Mouse (Mus musculus): ENCODE measurements around the gene Sppl2b. TPM values are rescaled to one million over a fixed set of nuclear protein-coding genes. Genes with fewer than 3 reads are reported as not detected.
"Not testable (repeated sequence)": the region's sequence is repeated elsewhere in the genome, so short reads cannot be mapped to it uniquely, and the experiment has no call there.

The Sppl2b gene
- polyA plus RNA-seq, 1 experiment, result 23.8 TPM

DNA sequence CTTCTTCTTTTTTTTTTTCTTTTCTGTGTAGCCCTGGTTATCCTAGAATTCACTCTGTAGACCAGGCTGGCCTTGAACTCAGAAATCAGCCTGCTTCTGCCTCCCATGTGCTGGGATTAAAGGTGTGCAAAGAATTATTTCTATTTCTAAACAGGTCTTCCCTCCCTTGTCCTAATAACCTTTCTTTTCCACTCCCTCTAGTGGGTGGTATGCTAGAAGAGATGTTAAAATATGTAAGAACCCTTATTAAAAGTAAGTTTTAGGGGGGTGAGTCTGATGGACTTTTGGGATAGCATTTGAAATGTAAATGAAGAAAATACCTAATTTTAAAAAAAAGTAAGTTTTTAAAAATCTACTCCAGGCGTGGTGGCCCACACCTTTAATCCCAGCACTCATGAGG lies 31.8 kb upstream of the Sppl2b start:
- no peak for TF ChIP-seq POLR2A (IDR thresholded peaks at IDR 0.05; ENCODE audit: low read depth, low read length)
- no peaks in the 10 kb centered on the region for H3K4me1 ChIP-seq (ENCODE audit: control insufficient read depth, insufficient read depth, low read length)
- no peak overlapping the region for H3K4me3 ChIP-seq (ENCODE audit: insufficient read depth, low read length)
- no peak overlapping the region for H3K27ac ChIP-seq (ENCODE audit: insufficient read depth, low read length)

DNA sequence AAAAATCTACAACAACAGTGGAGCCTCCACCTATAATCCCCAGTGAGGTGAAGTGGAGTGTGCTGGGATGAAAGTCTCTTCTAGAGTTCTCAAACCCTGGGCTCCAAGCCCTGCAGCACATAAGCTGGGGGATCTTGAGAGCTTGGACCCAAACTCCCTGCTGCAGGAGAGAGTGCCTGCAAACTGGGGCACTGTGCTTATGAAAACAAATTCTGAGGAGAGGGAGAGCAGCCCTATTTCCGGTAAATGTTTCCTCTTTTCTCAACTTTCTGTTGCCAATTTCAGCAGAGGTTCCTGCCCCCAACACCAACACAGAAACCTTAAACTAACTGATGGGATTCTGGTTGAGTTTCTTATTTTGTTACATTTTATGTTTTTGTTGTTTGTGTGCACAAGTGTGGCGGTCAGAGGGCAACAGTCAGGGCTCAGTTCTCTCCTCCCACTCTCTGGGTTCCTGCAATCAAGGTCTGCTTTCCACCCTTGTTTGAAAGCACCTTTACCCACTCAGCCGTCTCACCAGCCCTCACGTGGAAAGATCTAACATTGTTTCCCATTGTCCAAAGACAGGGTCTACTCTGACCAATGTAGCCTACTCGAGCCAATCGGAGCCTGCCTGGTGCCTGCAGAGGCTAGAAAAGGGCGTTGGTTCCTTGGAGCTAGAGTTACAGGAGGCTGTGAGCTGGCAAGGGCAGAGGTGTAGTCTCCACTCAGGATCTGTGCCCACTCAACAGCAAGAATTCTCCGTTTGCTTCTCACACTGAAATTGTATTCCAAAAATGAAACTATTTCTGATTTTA lies 31.0 kb upstream of the Sppl2b start:
- TF ChIP-seq CTCF (IDR thresholded peaks at IDR 0.05; ENCODE audit: borderline replicate concordance, insufficient read depth, low read length) (no peak), POLR2A (IDR thresholded peaks at IDR 0.05; ENCODE audit: low read depth, low read length) (no peak)
- H3K4me1 ChIP-seq (ENCODE audit: control insufficient read depth, insufficient read depth, low read length), result no peaks in the 10 kb centered on the region
- H3K27ac ChIP-seq (ENCODE audit: insufficient read depth, low read length), result no peak overlapping the region
- no peak overlapping the region for H3K4me3 ChIP-seq (ENCODE audit: insufficient read depth, low read length)

DNA sequence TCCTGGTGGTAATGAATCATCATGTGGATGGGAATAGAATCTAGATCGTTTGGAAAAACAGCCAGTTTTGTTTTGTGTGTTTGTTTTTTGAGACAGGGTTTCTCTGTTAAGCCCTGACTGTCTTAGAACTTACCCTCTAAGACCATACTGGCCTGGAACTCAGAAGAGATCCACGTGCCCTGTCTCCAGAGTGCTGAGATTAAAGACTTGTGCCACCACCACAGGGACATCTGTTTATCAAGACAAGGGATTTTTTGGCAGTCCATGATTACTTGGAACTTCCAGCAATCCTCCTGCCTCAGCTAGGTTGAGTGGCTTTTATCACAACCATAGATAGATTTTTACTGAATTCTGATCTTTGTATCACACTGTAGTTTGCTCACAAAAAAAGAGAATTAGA lies 30.2 kb upstream of the Sppl2b start:
- Histone ChIP-seq H3K4me1 (ENCODE audit: control insufficient read depth, insufficient read depth, low read length) (no peaks in the 10 kb centered on the region), H3K27ac (ENCODE audit: insufficient read depth, low read length) (no peak overlapping the region), H3K4me3 (ENCODE audit: insufficient read depth, low read length) (no peak overlapping the region)
- TF ChIP-seq POLR2A (IDR thresholded peaks at IDR 0.05; ENCODE audit: low read depth, low read length), result no peak
- no peak for TF ChIP-seq CTCF (IDR thresholded peaks at IDR 0.05; ENCODE audit: borderline replicate concordance, insufficient read depth, low read length)

DNA sequence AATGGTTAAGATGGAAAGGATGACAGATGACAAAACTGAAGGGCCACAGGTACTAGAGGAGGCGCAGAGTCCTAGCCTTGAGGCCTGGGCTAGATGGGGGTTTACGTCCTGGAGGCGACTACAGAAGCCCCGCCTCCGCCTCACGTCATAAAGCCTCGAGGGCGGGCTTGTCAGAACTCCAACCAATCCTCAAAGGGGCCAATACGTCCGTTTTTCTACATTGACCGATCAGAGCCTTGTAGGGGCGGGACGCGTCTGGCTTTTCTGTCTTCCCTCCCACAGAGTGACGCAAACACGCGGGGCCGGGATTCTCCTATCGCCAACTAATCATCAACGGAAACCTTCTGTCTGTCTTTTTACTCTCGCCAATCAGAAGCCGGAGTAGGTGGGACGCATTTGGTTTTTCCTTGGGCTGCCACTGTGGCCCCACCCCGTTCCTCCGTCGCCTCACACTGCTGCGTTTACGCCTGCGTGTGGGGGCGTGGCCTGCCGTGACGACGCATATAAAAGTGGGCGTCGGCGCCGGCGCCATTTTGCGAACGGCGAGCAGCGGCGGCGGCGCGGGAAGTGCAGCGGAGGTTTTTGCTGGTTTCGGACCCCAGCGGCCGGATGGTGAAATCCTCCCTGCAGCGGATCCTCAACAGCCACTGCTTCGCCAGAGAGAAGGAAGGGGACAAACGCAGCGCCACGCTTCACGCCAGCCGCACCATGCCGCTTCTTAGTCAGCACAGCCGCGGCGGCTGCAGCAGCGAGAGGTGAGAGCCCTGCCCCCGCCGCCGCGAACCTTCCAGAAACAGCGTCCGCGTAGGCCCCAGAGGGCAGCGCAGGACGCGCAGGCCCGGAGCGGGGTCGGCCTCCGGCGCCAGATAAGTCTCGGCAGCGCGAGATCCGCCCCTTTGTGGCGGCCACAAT lies 28.7 kb upstream of the Sppl2b start, which contains the start of gene Oaz1:
Oaz1 (plus strand) TSS at position 506 of the 912 bp plus-strand sequence.
- TF ChIP-seq POLR2A (IDR thresholded peaks at IDR 0.05; ENCODE audit: low read depth, low read length), result peak; percentile 98
- TF ChIP-seq CTCF (IDR thresholded peaks at IDR 0.05; ENCODE audit: borderline replicate concordance, insufficient read depth, low read length), result no peak
- peak within 1 kb of the TSS; percentile 77 for H3K27ac ChIP-seq (ENCODE audit: insufficient read depth, low read length)
- H3K4me3 ChIP-seq (ENCODE audit: insufficient read depth, low read length), result peak within 1 kb of the TSS; percentile 99
- H3K4me1 ChIP-seq (ENCODE audit: control insufficient read depth, insufficient read depth, low read length), result no peaks in the 10 kb centered on the region

DNA sequence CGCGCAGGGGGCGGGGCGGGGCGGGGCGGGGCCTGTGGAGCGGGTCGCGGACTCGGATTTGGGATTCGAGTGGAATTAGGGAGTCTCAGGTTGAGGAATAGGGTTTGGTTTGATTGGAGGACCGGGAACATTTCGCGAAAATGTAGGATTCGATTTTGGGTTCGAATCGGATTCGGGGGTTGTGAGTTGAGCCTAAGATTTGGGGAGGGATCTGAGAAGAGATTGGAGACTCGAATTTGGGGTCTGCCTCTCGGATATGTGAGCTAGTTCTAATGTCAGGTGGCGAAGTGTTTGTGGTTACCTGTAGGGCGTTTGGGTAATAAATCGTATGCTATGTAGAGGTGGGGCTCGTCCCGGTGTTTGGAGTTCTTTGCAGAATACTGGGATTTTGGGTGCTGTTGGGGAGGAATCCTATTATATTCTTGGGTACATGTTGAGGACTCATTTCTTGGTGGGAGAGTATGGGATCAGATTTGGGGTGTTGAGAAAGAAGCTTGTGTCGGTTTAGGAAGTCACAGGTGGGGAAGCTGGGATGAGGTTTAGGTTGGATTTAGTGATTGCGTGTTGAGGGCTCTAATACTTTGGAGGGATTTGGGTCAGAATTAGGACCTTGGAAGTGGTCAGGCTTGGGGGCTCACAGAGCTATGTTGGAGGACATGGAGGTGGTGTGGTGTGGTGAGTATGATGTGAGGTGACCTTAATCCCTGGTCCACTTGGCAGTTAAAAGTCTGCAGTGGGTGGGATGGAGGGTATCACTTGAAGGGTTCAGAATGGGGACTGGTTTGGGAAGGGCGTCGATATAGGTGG lies 27.8 kb upstream of the Sppl2b start:
- TF ChIP-seq CTCF (IDR thresholded peaks at IDR 0.05; ENCODE audit: borderline replicate concordance, insufficient read depth, low read length) (no peak), POLR2A (IDR thresholded peaks at IDR 0.05; ENCODE audit: low read depth, low read length) (no peak)
- H3K4me3 ChIP-seq (ENCODE audit: insufficient read depth, low read length), result peak overlapping the region; percentile 99
- H3K27ac ChIP-seq (ENCODE audit: insufficient read depth, low read length), result peak overlapping the region; percentile 77; the same call in 1 of the 2 replicates
- no peaks in the 10 kb centered on the region for H3K4me1 ChIP-seq (ENCODE audit: control insufficient read depth, insufficient read depth, low read length)

DNA sequence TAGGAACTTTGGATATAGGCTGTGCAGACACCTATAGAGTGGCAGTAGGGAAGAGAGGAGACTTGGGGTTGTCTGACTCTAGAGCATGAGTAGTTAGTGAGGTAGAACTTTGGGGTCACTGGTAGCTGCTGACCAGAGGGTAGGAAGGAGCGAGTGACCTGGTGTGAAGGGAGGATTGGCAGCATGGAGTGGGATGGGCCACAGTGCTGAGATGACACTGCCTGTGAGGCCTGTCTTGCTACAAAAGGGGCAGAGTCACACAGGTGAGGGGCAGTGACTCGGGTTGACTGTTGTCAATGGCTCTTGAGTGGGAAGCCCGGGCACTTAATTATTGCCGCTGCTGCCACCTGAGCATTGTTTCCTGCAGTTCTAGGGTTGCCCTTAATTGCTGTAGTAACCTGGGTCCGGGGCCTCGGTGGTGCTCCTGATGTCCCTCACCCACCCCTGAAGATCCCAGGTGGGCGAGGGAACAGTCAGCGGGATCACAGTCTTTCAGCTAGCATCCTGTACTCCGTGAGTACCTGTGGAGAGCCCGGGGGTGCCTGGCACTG lies 27.1 kb upstream of the Sppl2b start:
- TF ChIP-seq POLR2A (IDR thresholded peaks at IDR 0.05; ENCODE audit: low read depth, low read length), result no peak
- TF ChIP-seq CTCF (IDR thresholded peaks at IDR 0.05; ENCODE audit: borderline replicate concordance, insufficient read depth, low read length), result no peak
- H3K4me1 ChIP-seq (ENCODE audit: control insufficient read depth, insufficient read depth, low read length), result no peaks in the 10 kb centered on the region
- no peak overlapping the region for H3K27ac ChIP-seq (ENCODE audit: insufficient read depth, low read length)
- H3K4me3 ChIP-seq (ENCODE audit: insufficient read depth, low read length), result peak overlapping the region; percentile 99

DNA sequence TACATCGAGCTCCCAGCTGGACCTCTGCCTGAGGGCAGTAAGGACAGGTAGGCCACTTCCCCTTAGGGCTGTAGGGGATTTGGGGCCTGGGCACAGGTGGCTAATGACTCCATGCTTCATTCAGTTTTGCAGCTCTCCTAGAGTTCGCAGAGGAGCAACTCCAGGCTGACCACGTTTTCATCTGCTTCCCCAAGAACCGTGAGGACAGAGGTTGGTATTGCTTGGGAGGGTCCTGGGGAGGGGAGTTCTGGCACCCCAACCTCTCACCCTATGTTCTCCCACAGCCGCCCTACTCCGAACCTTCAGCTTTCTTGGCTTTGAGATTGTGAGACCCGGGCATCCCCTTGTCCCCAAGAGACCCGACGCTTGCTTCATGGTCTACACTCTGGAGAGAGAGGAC lies 26.5 kb upstream of the Sppl2b start:
- 0 out of 2 replicates have a peak overlapping the region, but pooled peaks have one; percentile 99 for H3K4me3 ChIP-seq (ENCODE audit: insufficient read depth, low read length)
- H3K27ac ChIP-seq (ENCODE audit: insufficient read depth, low read length); H3K4me1 ChIP-seq (ENCODE audit: control insufficient read depth, insufficient read depth, low read length): not testable (repeated sequence)

GRCm38 (mm10) chr10:80829359-80830278 lies 25.5 kb upstream of the Sppl2b start:
- no peak overlapping the region for H3K27ac ChIP-seq (ENCODE audit: insufficient read depth, low read length)
- H3K4me3 ChIP-seq (ENCODE audit: insufficient read depth, low read length), result no peak overlapping the region
- no peak; the same call in 1 of the 2 replicates for TF ChIP-seq POLR2A (IDR thresholded peaks at IDR 0.05; ENCODE audit: low read depth, low read length)
- no peak for TF ChIP-seq CTCF (IDR thresholded peaks at IDR 0.05; ENCODE audit: borderline replicate concordance, insufficient read depth, low read length)
- no peaks in the 10 kb centered on the region for H3K4me1 ChIP-seq (ENCODE audit: control insufficient read depth, insufficient read depth, low read length)

Measured in embryonic fibroblast, embryonic 13.5 days (primary cell).